Mouse (Mus musculus) heart, embryonic 11.5 days (tissue): ENCODE results near the gene Usp17lb. TPM values are rescaled to one million over a fixed set of nuclear protein-coding genes. Genes with fewer than 3 reads are reported as not detected.

Experiments used
- ATAC-seq: fragments of 200-750 bp; cut with Nextera tagmentation; replicated peaks from 2 replicates; pipeline ENCODE4 v1.8.0; 2017; ENCODE audit warnings: moderate library complexity; ENCODE audit not compliant: insufficient number of reproducible peaks, low FRiP score, low TSS enrichment
- H3K27ac ChIP-seq: fragments of 300-500 bp; sonication (generic); 2 replicates; pipeline ENCODE4 v1.5.1; 2014; ENCODE audit warnings: mild to moderate bottlenecking, low read depth, low read length
- H3K27me3 ChIP-seq: fragments of 300-500 bp; sonication (generic); 2 replicates; pipeline ENCODE4 v1.6.1; 2014; ENCODE audit warnings: mild to moderate bottlenecking, low read length, mixed read lengths; ENCODE audit not compliant: control insufficient read depth, insufficient read depth
- H3K36me3 ChIP-seq: fragments of 300-500 bp; sonication (generic); 2 replicates; pipeline ENCODE4 v1.6.1; 2014; ENCODE audit warnings: mild to moderate bottlenecking, low read length, moderate library complexity, mixed read lengths; ENCODE audit not compliant: control insufficient read depth, insufficient read depth
- H3K4me1 ChIP-seq: fragments of 300-500 bp; sonication (generic); 2 replicates; pipeline ENCODE4 v1.6.1; 2014; ENCODE audit warnings: low read length; ENCODE audit not compliant: control insufficient read depth, insufficient read depth
- H3K4me2 ChIP-seq: fragments of 300-500 bp; sonication (generic); 2 replicates; pipeline ENCODE4 v1.6.1; 2014; ENCODE audit warnings: mild to moderate bottlenecking, moderate library complexity
- H3K4me3 ChIP-seq: fragments of 300-500 bp; sonication (generic); 2 replicates; pipeline ENCODE4 v1.5.1; 2014; ENCODE audit warnings: low read depth, low read length
- H3K9ac ChIP-seq: fragments of 300-500 bp; sonication (generic); 2 replicates; pipeline ENCODE4 v1.6.1; 2014; ENCODE audit warnings: mild to moderate bottlenecking, low read depth, low read length, moderate library complexity
- H3K9me3 ChIP-seq: fragments of 300-500 bp; sonication (generic); replicated peaks from 2 replicates; pipeline ENCODE4 v1.6.1; 2016; ENCODE audit warnings: low read length; ENCODE audit not compliant: control insufficient read depth
- WGBS: fragments of 180-500 bp; shearing (Covaris S2); extraction: QIAGEN DNeasy Blood & Tissue Kit; methylation state at CpG from one replicate; pipeline ENCODE4 v1.1.7; 2014; ENCODE audit not compliant: insufficient replicate concordance; 5-methylcytosine and 5-hydroxymethylcytosine counted together
- polyA plus RNA-seq: library from polyadenylated mRNA; unstranded; fragments of >200 nt; fragmentation: Nextera tagmentation; extraction: Ambion mirVana; gene quantifications from 2 replicates; pipeline ENCODE4 v1.2.1, GENCODE M21; 2014

The Usp17lb gene
- polyA plus RNA-seq, 1 experiment from 2014 or later, result not detected

- H3K27me3 ChIP-seq, result no peaks in the 10 kb centered on the region
- no peak overlapping the region for H3K9ac ChIP-seq
- no peaks in the 10 kb centered on the region for H3K4me1 ChIP-seq
- no peaks in the 10 kb centered on the region for H3K36me3 ChIP-seq
- 58% methylated on average over 1 of the region's 1 CpGs for WGBS
- H3K27ac ChIP-seq, result no peak overlapping the region
- no peak overlapping the region for H3K4me2 ChIP-seq
- no peaks in the 10 kb centered on the region for H3K9me3 ChIP-seq
- H3K4me3 ChIP-seq, result no peak overlapping the region
- no peak for ATAC-seq
Observed at GRCm38 (mm10) chr7:104790796-104791195, 51.6 kb downstream of the Usp17lb start.

Other genes with a start within 250 kb of the Usp17lb start
- gene Olfr655, start 240.8 kb downstream of the Usp17lb start, polyA plus RNA-seq, result not detected in 2 replicates
- not detected in 2 replicates for gene Olfr656, start 228.6 kb downstream of the Usp17lb start, polyA plus RNA-seq
- gene Olfr657, start 217.8 kb downstream of the Usp17lb start, polyA plus RNA-seq, result not detected in 2 replicates
- 0.09 TPM in 1 of 2 replicates, not detected in the other for gene Olfr658, start 195.3 kb downstream of the Usp17lb start, polyA plus RNA-seq
- gene Olfr659, start 175.8 kb downstream of the Usp17lb start, polyA plus RNA-seq, result not detected in 2 replicates
- not detected in 2 replicates for gene Olfr661, start 156.1 kb downstream of the Usp17lb start, polyA plus RNA-seq
- not detected in 2 replicates for gene Usp17le, start 65.1 kb downstream of the Usp17lb start, polyA plus RNA-seq
- gene Usp17la, start 14.4 kb upstream of the Usp17lb start, polyA plus RNA-seq, result not detected in 2 replicates
- gene Olfr665, start 35.4 kb upstream of the Usp17lb start, polyA plus RNA-seq, result not detected in 2 replicates
- gene Olfr666, start 53.3 kb upstream of the Usp17lb start, polyA plus RNA-seq, result not detected in 2 replicates
- gene Olfr667, start 78.9 kb upstream of the Usp17lb start, polyA plus RNA-seq, result not detected in 2 replicates
- gene Olfr668, start 85.5 kb upstream of the Usp17lb start, polyA plus RNA-seq, result not detected in 2 replicates
- not detected in 2 replicates for gene Olfr669, start 91.6 kb upstream of the Usp17lb start, polyA plus RNA-seq
- gene Olfr670, start 120.0 kb upstream of the Usp17lb start, polyA plus RNA-seq, result not detected in 2 replicates
- not detected in 2 replicates for gene Olfr671, start 136.5 kb upstream of the Usp17lb start, polyA plus RNA-seq
- gene Olfr672, start 159.4 kb upstream of the Usp17lb start, polyA plus RNA-seq, result not detected in 2 replicates
- gene Olfr675, start 185.9 kb upstream of the Usp17lb start, polyA plus RNA-seq, result not detected in 2 replicates
- not detected in 2 replicates for gene Olfr676, start 190.1 kb upstream of the Usp17lb start, polyA plus RNA-seq
- gene Olfr677, start 208.8 kb upstream of the Usp17lb start, polyA plus RNA-seq, result not detected in 2 replicates
- gene Olfr678, start 221.9 kb upstream of the Usp17lb start, polyA plus RNA-seq, result not detected in 2 replicates
- gene Olfr679, start 238.6 kb upstream of the Usp17lb start, polyA plus RNA-seq, result not detected in 2 replicates